Mouse (Mus musculus) lung, adult 2 months (tissue): Measurements from ENCODE around the gene Gm20388.

Experiments used
- CTCF ChIP-seq: fragments of 200-500 bp; IDR thresholded peaks from 2 replicates; pipeline ENCODE4 v1.5.1; 2011; ENCODE audit warnings: mild to moderate bottlenecking, low read length, control low read depth; ENCODE audit not compliant: insufficient read depth
- POLR2A ChIP-seq: fragments of 200-500 bp; IDR thresholded peaks from 2 replicates; pipeline ENCODE4 v1.6.1; 2011; ENCODE audit warnings: low read depth, mild to moderate bottlenecking, control low read depth, low read length, borderline replicate concordance; ENCODE audit errors: extremely low read depth

DNA sequence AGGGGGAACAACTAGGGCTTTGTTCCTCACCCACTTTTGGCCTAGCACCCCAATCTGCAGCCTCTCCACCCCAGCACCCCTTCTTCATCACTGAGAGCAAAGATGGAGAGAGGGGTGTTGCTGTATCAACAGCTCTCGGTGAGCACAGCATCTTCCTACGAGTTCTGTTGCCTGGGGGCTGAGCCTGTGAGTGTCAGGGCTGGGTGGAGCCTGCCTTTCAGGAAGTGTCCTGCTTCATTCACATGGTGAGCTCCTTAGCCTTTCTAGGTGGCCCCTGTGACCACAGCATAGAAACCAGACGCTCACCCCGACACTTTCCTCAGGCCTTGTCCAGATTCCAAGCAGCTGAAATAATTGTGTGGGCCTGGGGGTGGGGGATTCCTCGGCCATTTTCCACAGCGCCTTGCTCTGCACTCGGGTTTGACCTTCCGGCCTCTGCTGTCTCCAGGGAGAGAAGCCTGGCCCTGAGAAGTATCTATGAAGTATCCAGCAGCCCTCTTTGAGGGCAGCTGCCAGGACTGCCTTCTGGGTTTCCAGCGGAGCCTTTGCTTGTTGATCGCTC is 2244.5 kb downstream of the Gm20388 start:
- no peak for TF ChIP-seq CTCF
- TF ChIP-seq POLR2A = no peak
